Comparison of ENCODE assay signal across 7 mouse cellular contexts in genomic region chr19:10033211-10033973, GRCm38 (mm10). TPM values are rescaled to one million over a fixed set of nuclear protein-coding genes. Genes with fewer than 3 reads are reported as not detected.
A peak's percentile ranks its signal among the peaks of the same experiment; 100 is the strongest.
DNase-seq lines count a peak whose midpoint lies in the region; TF ChIP-seq lines count a peak whose summit lies in the region.

No protein-coding gene starts in this region.

- no peak overlapping the region for H3K27ac ChIP-seq in CH12.LX (ENCODE audit: insufficient read depth, low read depth)

- H3K9ac ChIP-seq in CH12.LX (ENCODE audit: insufficient read depth, low read depth): no peak overlapping the region

- no peaks in the 10 kb centered on the region for H3K9me3 ChIP-seq in CH12.LX (replicated peaks; ENCODE audit: low read length)

- no peak overlapping the region for H3K4me2 ChIP-seq in CH12.LX (ENCODE audit: insufficient read depth, low read depth, poor library complexity, severe bottlenecking)

- in situ Hi-C loops in CH12.LX (cut with MboI; ENCODE audit: low pct_ligation_motif_present, low pct_unique_long_range_greater_than_20kb, low sequenced_read_pairs): loop anchor here (5.0 to 10.0 kb wide), 2 partner anchors 41 to 171 kb away; partner anchors contain the start of genes Fen1 and Tmem258

- peak; percentile 66 for TF ChIP-seq RAD21 in CH12.LX (IDR thresholded peaks at IDR 0.05; ENCODE audit: low read depth, low read length)

- dilution Hi-C loops in CH12.LX (cut with MboI; ENCODE audit: extremely low pct_ligation_motif_present, extremely low pct_unique_long_range_greater_than_20kb, low sequenced_read_pairs): no loop called here

- no peak for TF ChIP-seq POLR2A in CH12.LX (IDR thresholded peaks at IDR 0.05; ENCODE audit: low read depth, low read length)

- TF ChIP-seq CTCF in CH12.LX (conservative IDR thresholded peaks at IDR 0.05 in 1 of 2, IDR thresholded peaks at IDR 0.05 in 1 of 2; ENCODE audit: low read depth in 2 of 2, low read length in 2 of 2): peak; percentile 86 to 87

- no peak for TF ChIP-seq EP300 in CH12.LX (IDR thresholded peaks at IDR 0.05; ENCODE audit: low read length)

- DNase-seq in CH12.LX (ENCODE audit: extremely low read depth) (peak; percentile 69), R1 (ENCODE audit: low read depth, low spot score) (peak; percentile 77)
- peak; percentile 83 for DNase-seq in embryo, embryonic 11 days
- DNase-seq in heart, postnatal 4 days: peak; percentile 74
- DNase-seq in layer of hippocampus, postnatal 14 days (ENCODE audit: low spot score in 2 of 2): peak; percentile 60 to 76
- DNase-seq in lung, postnatal 25 days (ENCODE audit: low spot score): peak; percentile 71
- DNase-seq in right cerebral cortex, adult 18-20 months: peak; percentile 56

- H3K79me2 ChIP-seq in CH12.LX (replicated peaks; ENCODE audit: control insufficient read depth, extremely low read depth, insufficient read depth, poor library complexity, severe bottlenecking): no peaks in the 10 kb centered on the region

- peaks cover 57% of the 10 kb centered on the region for H3K27me3 ChIP-seq in CH12.LX (replicated peaks)

- no peaks in the 10 kb centered on the region for H3K36me3 ChIP-seq in CH12.LX (replicated peaks in 1 of 2; ENCODE audit: control insufficient read depth in 1 of 2, insufficient read depth in 1 of 2, low read length in 1 of 2)

- no peak overlapping the region for H3K4me3 ChIP-seq in CH12.LX (replicated peaks in 1 of 3; ENCODE audit: low read depth in 2 of 3, low read length in 2 of 3, poor library complexity in 1 of 3)

- no peaks in the 10 kb centered on the region for H3K4me1 ChIP-seq in CH12.LX (ENCODE audit: control insufficient read depth in 1 of 2, insufficient read depth in 2 of 2)

TF ChIP-seq in CH12.LX, 34 proteins besides CTCF, POLR2A, EP300 and RAD21:
- TF ChIP-seq MYC (IDR thresholded peaks at IDR 0.05; ENCODE audit: low read depth, low read length): no peak
- no peak for TF ChIP-seq MEF2A (IDR thresholded peaks at IDR 0.05; ENCODE audit: borderline replicate concordance, low read depth, low read length)
- peak; percentile 88 for TF ChIP-seq SMC3 (IDR thresholded peaks at IDR 0.05; ENCODE audit: low read depth, low read length)

RNA-seq across cellular contexts. Expression of gene Fads3, which starts 8.0 kb away (rescaled TPM):
- total RNA-seq in CH12.LX (2012; rRNA removed) (0.50 and 1.1 TPM in 2 replicates), CH12.LX (2014; rRNA removed) (not detected in 2 replicates)
- 0.26 and 0.29 TPM in 2 replicates for polyA plus RNA-seq in CH12.LX (2012; ENCODE audit: insufficient read length, low read depth)
- 10 to 100 TPM; 55.6 to 55.7 TPM for total RNA-seq in heart, postnatal 4 days (2021)
- total RNA-seq in layer of hippocampus, postnatal 14 days (2021): 10 to 100 TPM; 34.3 to 36.8 TPM

RNA-seq across cellular contexts. Expression of gene Rab3il1, which starts 31.9 kb away (rescaled TPM):
- total RNA-seq in CH12.LX (2012; rRNA removed) (0.04 TPM in 1 of 2 replicates, not detected in the other), CH12.LX (2014; rRNA removed) (not detected in 2 replicates)
- polyA plus RNA-seq in CH12.LX (2012; ENCODE audit: insufficient read length, low read depth): not detected in 2 replicates
- total RNA-seq in heart, postnatal 4 days (2021): 10 to 100 TPM; 12.2 to 12.5 TPM
- 10 to 100 TPM in 1 of 2 experiments, 1 to 10 TPM in 1; 8.9 to 12.8 TPM for total RNA-seq in layer of hippocampus, postnatal 14 days (2021)

RNA-seq across cellular contexts. Expression of gene Best1, which starts 32.0 kb away (rescaled TPM):
- total RNA-seq in CH12.LX (2012; rRNA removed): 0.13 TPM in 1 of 2 replicates, not detected in the other
- total RNA-seq in CH12.LX (2014; rRNA removed): not detected in 2 replicates
- polyA plus RNA-seq in CH12.LX (2012; ENCODE audit: insufficient read length, low read depth): not detected in 2 replicates
- not detected for total RNA-seq in heart, postnatal 4 days (2021)
- 1 to 10 TPM in 1 of 2 experiments, under 1 TPM in 1; 0.97 to 1.1 TPM for total RNA-seq in layer of hippocampus, postnatal 14 days (2021)

RNA-seq across cellular contexts. Expression of gene Fth1, which starts 53.0 kb away (rescaled TPM):
- 284 and 317 TPM in 2 replicates for total RNA-seq in CH12.LX (2012; rRNA removed)
- 279 and 303 TPM in 2 replicates for total RNA-seq in CH12.LX (2014; rRNA removed)
- 2,849 and 3,031 TPM in 2 replicates for polyA plus RNA-seq in CH12.LX (2012; ENCODE audit: insufficient read length, low read depth)
- total RNA-seq in heart, postnatal 4 days (2021): 1,000 to 10,000 TPM; 1,376 to 1,487 TPM
- total RNA-seq in layer of hippocampus, postnatal 14 days (2021): 1,000 to 10,000 TPM; 2,325 to 2,371 TPM

Comparison
In these comparisons a context has a peak if more than half of its experiments do, and no peak if none do; other contexts are left out.
1. RNA of gene Fads3, which starts 8.0 kb away (total RNA-seq): 55.6 to 55.7 TPM in heart, postnatal 4 days and 34.3 to 36.8 TPM in layer of hippocampus, postnatal 14 days; 0.50 to 1.1 TPM in CH12.LX; every median in the first group is over 10 times any median in the second.
2. RNA of gene Rab3il1, which starts 31.9 kb away (total RNA-seq): 8.9 to 12.8 TPM in layer of hippocampus, postnatal 14 days and 12.2 to 12.5 TPM in heart, postnatal 4 days; 0.04 TPM in CH12.LX; every median in the first group is over 4 times any median in the second.
3. Peak in every context shown above with its lines, with median percentiles within 50 percentile points of each other: DNase-seq.